Mouse (Mus musculus) G1E (cell line): Measurements from ENCODE around the gene Pias4.
"Not testable (repeated sequence)": the region's sequence is repeated elsewhere in the genome, so short reads cannot be mapped to it uniquely, and the experiment has no call there.

Source experiments
- CTCF ChIP-seq: IDR thresholded peaks from 2 replicates; pipeline ENCODE4 v1.5.1; 2012; ENCODE audit warnings: low read depth, low read length, inconsistent platforms, mixed read lengths
- GATA1 ChIP-seq: IDR thresholded peaks from 2 replicates; pipeline ENCODE4 v1.6.1; 2012; ENCODE audit warnings: borderline replicate concordance, low read length, inconsistent platforms, mixed read lengths
- POLR2AphosphoS5 ChIP-seq: IDR thresholded peaks from 2 replicates; pipeline ENCODE4 v1.6.1; 2012; ENCODE audit warnings: low read depth, low read length, inconsistent platforms; ENCODE audit not compliant: insufficient replicate concordance

DNA sequence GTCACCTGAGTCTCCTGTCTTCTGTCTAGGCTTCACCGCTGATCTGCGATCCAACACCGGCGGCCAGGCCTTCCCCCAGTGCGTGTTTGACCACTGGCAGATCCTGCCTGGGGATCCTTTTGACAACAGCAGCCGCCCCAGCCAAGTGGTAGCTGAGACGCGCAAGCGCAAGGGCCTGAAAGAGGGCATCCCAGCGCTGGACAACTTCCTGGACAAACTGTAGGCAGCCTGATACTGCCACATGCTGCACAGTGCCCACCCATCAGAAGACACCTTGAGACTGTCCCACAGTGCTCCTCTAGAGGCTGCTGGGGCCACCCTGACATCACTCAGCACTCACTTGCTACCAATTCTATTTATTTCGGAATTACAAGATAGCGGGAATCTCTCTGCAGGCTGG, 14.1 kb upstream of the Pias4 start:
- TF ChIP-seq GATA1, CTCF, POLR2AphosphoS5: not testable (repeated sequence)
